20 mouse cellular contexts compared by ENCODE assay signal in the genomic region with DNA sequence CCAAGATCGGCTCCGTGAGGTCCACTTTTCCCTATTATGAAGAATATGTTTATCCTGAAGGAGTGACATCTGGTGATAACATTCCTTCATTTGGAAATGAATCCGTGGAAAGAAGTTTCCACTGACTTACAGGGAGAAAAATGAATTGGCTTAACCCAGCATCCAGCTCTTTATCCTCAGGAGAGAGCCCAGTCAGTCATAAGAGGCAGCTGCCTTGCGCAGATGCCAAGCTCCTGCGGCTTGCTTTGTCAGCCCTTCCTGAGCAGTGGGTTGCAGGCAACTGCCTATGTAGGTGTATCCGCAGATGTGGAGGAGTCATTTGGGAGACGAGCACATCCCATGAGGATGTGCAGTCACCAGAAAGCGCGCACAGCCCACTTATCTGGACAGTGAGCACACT.
DNase-seq lines count a peak whose midpoint lies in the region; ATAC-seq lines count a peak whose summit lies in the region.
"Had no signal": no experiment of that assay in that cellular context is flagged by ENCODE, and none has a peak within 500 bp of the region (broad histone marks: within the 10 kb centered on the region; RNA-seq: fewer than 3 reads in every experiment).

No protein-coding gene starts in this region.

- H3K4me3 ChIP-seq in embryonic facial prominence, embryonic 14.5 days (ENCODE audit: low read depth, low read length) = no peak overlapping the region
- no peak overlapping the region for H3K4me3 ChIP-seq in embryonic facial prominence, embryonic 10.5 days
- no peak overlapping the region for H3K4me3 ChIP-seq in forebrain, embryonic 15.5 days
- H3K4me3 ChIP-seq: liver, embryonic 12.5 days; lung, embryonic 15.5 days; midbrain, embryonic 15.5 days had no signal

- no peaks in the 10 kb centered on the region for H3K27me3 ChIP-seq in embryonic facial prominence, embryonic 14.5 days (replicated peaks; ENCODE audit: control insufficient read depth, insufficient read depth, low read length)
- 0 out of 2 replicates have a peak, but pooled peaks cover 4% of the 10 kb centered on the region for H3K27me3 ChIP-seq in embryonic facial prominence, embryonic 10.5 days (replicated peaks; ENCODE audit: low read depth, poor library complexity, severe bottlenecking)
- no peaks in the 10 kb centered on the region for H3K27me3 ChIP-seq in forebrain, embryonic 15.5 days
- H3K27me3 ChIP-seq: CH12.LX; liver, embryonic 12.5 days; lung, embryonic 15.5 days; midbrain, embryonic 15.5 days had no signal

- intact Hi-C loops in gastrocnemius, postnatal 36 days (cut with DNase I) = no loop called here
- intact Hi-C loops in heart, postnatal 25 days (cut with DNase I) = no loop called here

- 77% methylated on average over 9 of the region's 9 CpGs for WGBS in embryonic facial prominence, embryonic 14.5 days
- 94% methylated on average over 9 of the region's 9 CpGs for WGBS in embryonic facial prominence, embryonic 10.5 days
- WGBS in forebrain, embryonic 15.5 days = 92% methylated on average over 9 of the region's 9 CpGs

- DNase-seq in embryonic facial prominence, embryonic 14.5 days (ENCODE audit: low spot score) = peak; percentile 56
- DNase-seq in embryonic facial prominence, embryonic 10.5 days (ENCODE audit: low spot score) = no peak
- DNase-seq in brain, adult 2 months (ENCODE audit: low read depth, low spot score) = peak; percentile 25
- peak; percentile 33 to 47 for DNase-seq in gastrocnemius, postnatal 36 days
- DNase-seq in heart, postnatal 25 days (ENCODE audit: low spot score) = peak; percentile 29
- DNase-seq in cerebellum, postnatal 25 days = no peak
- no peak for DNase-seq in embryo, embryonic 10 days (ENCODE audit: low spot score)
- DNase-seq: cerebellum, adult 11 months; kidney, adult 11 months; kidney, postnatal 14 days; layer of hippocampus, adult 9-11 months; right cerebral cortex, postnatal 14 days; thymus, adult 18-20 months had no signal

- H3K4me2 ChIP-seq in embryonic facial prominence, embryonic 14.5 days (ENCODE audit: low read depth, low read length) = no peak overlapping the region
- H3K4me2 ChIP-seq in forebrain, embryonic 15.5 days (replicated peaks) = no peak overlapping the region
- H3K4me2 ChIP-seq: hindbrain, embryonic 14.5 days; liver, embryonic 12.5 days; lung, embryonic 15.5 days; midbrain, embryonic 15.5 days had no signal

- H3K4me1 ChIP-seq in embryonic facial prominence, embryonic 14.5 days (ENCODE audit: control insufficient read depth, insufficient read depth, low read length) = peaks cover 16% of the 10 kb centered on the region
- H3K4me1 ChIP-seq in embryonic facial prominence, embryonic 10.5 days = peaks cover 3% of the 10 kb centered on the region; the same call in 1 of the 2 replicates
- no peaks in the 10 kb centered on the region for H3K4me1 ChIP-seq in forebrain, embryonic 15.5 days
- H3K4me1 ChIP-seq: lung, embryonic 15.5 days; midbrain, embryonic 15.5 days had no signal

- H3K9ac ChIP-seq in embryonic facial prominence, embryonic 14.5 days (ENCODE audit: low read depth, low read length) = no peak overlapping the region
- no peak overlapping the region for H3K9ac ChIP-seq in forebrain, embryonic 15.5 days (replicated peaks)
- H3K9ac ChIP-seq: hindbrain, embryonic 14.5 days; liver, embryonic 12.5 days; lung, embryonic 15.5 days; midbrain, embryonic 15.5 days had no signal

- H3K27ac ChIP-seq in embryonic facial prominence, embryonic 14.5 days (replicated peaks; ENCODE audit: low read depth, low read length) = no peak overlapping the region
- no peak overlapping the region for H3K27ac ChIP-seq in embryonic facial prominence, embryonic 10.5 days (replicated peaks)
- no peak overlapping the region for H3K27ac ChIP-seq in forebrain, embryonic 15.5 days (replicated peaks)
- H3K27ac ChIP-seq: hindbrain, embryonic 14.5 days; liver, embryonic 12.5 days; lung, embryonic 15.5 days; midbrain, embryonic 15.5 days had no signal

- no peak for ATAC-seq in embryonic facial prominence, embryonic 14.5 days (ENCODE audit: low read depth)
- no peak for ATAC-seq in forebrain, embryonic 15.5 days (replicated peaks)
- ATAC-seq: forebrain, embryonic 14.5 days; liver, embryonic 12.5 days; midbrain, embryonic 15.5 days had no signal

- H3K9me3 ChIP-seq in embryonic facial prominence, embryonic 14.5 days (ENCODE audit: control insufficient read depth, low read length) = no peaks in the 10 kb centered on the region
- no peaks in the 10 kb centered on the region for H3K9me3 ChIP-seq in embryonic facial prominence, embryonic 10.5 days
- H3K9me3 ChIP-seq in forebrain, embryonic 15.5 days = no peaks in the 10 kb centered on the region
- H3K9me3 ChIP-seq: liver, embryonic 12.5 days; lung, embryonic 15.5 days; midbrain, embryonic 15.5 days had no signal

- H3K36me3 ChIP-seq in embryonic facial prominence, embryonic 14.5 days (ENCODE audit: control insufficient read depth, insufficient read depth, low read length) = no peaks in the 10 kb centered on the region
- no peaks in the 10 kb centered on the region for H3K36me3 ChIP-seq in embryonic facial prominence, embryonic 10.5 days (replicated peaks)
- H3K36me3 ChIP-seq in forebrain, embryonic 15.5 days = no peaks in the 10 kb centered on the region
- H3K36me3 ChIP-seq: liver, embryonic 12.5 days; lung, embryonic 15.5 days; midbrain, embryonic 15.5 days had no signal

Comparison
In these comparisons a context has a peak if more than half of its experiments do, and no peak if none do; other contexts are left out.
1. DNase-seq: peak in embryonic facial prominence, embryonic 14.5 days (single experiment), brain, adult 2 months (single experiment), gastrocnemius, postnatal 36 days (2 of 2) and heart, postnatal 25 days (single experiment); none in embryonic facial prominence, embryonic 10.5 days (single experiment), cerebellum, postnatal 25 days (0 of 2) and embryo, embryonic 10 days (single experiment).